Mouse (Mus musculus) MEL (cell line): Measurements from ENCODE around the gene Eme2.

ENCODE experiments used
- CTCF ChIP-seq, 3 experiments: IDR thresholded peaks in 2 of 3; conservative IDR thresholded peaks in 1 of 3; 2 replicates each; pipeline ENCODE4 v1.5.1; 2011 to 2012; ENCODE audit warnings: low read length in 3 of 3, low read depth in 2 of 3, mild to moderate bottlenecking in 2 of 3, improper control_type of control experiment in 1 of 3, inconsistent platforms in 1 of 3, mixed read lengths in 1 of 3, moderate library complexity in 1 of 3; ENCODE audit not compliant: control insufficient read depth in 1 of 3, insufficient read depth in 1 of 3, poor library complexity in 1 of 3, severe bottlenecking in 1 of 3
- GABPA ChIP-seq: IDR thresholded peaks from 2 replicates; pipeline ENCODE4 v1.6.1; 2012; ENCODE audit warnings: low read depth, mild to moderate bottlenecking, inconsistent platforms, low read length, improper control_type of control experiment, moderate library complexity
- MEF2A ChIP-seq: IDR thresholded peaks from 2 replicates; pipeline ENCODE4 v1.6.1; 2014; ENCODE audit warnings: low read depth, mild to moderate bottlenecking, inconsistent platforms, low read length, improper control_type of control experiment; ENCODE audit not compliant: poor library complexity, insufficient replicate concordance, severe bottlenecking; ENCODE audit errors: extremely low read depth
- RAD21 ChIP-seq: IDR thresholded peaks from 2 replicates; pipeline ENCODE4 v1.6.1; 2011; ENCODE audit warnings: mild to moderate bottlenecking, low read depth, low read length, improper control_type of control experiment
- RCOR1 ChIP-seq: IDR thresholded peaks from 2 replicates; pipeline ENCODE4 v1.6.1; 2012; ENCODE audit warnings: low read depth, mild to moderate bottlenecking, inconsistent platforms, low read length, improper control_type of control experiment
- SIN3A ChIP-seq: IDR thresholded peaks from 2 replicates; pipeline ENCODE4 v1.6.1; 2012; ENCODE audit warnings: low read length, improper control_type of control experiment, inconsistent platforms
- TAL1 ChIP-seq: IDR thresholded peaks from 2 replicates; pipeline ENCODE4 v1.6.1; 2012; ENCODE audit warnings: mild to moderate bottlenecking, inconsistent platforms, low read length, moderate library complexity, mixed read lengths

GRCm38 (mm10) chr17:24874989-24875388 lies 19.9 kb downstream of the Eme2 start:
- TF ChIP-seq RAD21: no peak
- TF ChIP-seq TAL1: no peak
- no peak for TF ChIP-seq CTCF (IDR thresholded peaks at IDR 0.05 in 2 of 3, conservative IDR thresholded peaks at IDR 0.05 in 1 of 3; ENCODE audit: control insufficient read depth in 1 of 3, insufficient read depth in 1 of 3, low read depth in 2 of 3, low read length in 3 of 3, poor library complexity in 1 of 3, severe bottlenecking in 1 of 3)
- no peak for TF ChIP-seq GABPA
- no peak for TF ChIP-seq SIN3A
- TF ChIP-seq RCOR1: no peak
- TF ChIP-seq MEF2A: no peak
